Mouse (Mus musculus) cerebellum, postnatal 36 days (tissue): Measurements from ENCODE around the gene Hs3st2.
"Not testable (repeated sequence)": the region's sequence is repeated elsewhere in the genome, so short reads cannot be mapped to it uniquely, and the experiment has no call there.

ENCODE experiments used
- DNase-seq, 2 experiments: peaks; one replicate each; pipeline ENCODE4 v3.0.0; 2021 to 2022; ENCODE audit warnings: mixed read lengths in 2 of 2

The Hs3st2 gene

GRCm38 (mm10) chr7:121391225-121391983 lies at the start of gene Hs3st2:
Gene Hs3st2 (plus strand): TSS chr7:121391859.
- peak; percentile 20 to 25 for DNase-seq

- no peak for DNase-seq
These were observed 43.2 kb upstream of the Hs3st2 start for GRCm38 (mm10) chr7:121348284-121348963.

- no peak for DNase-seq
These were observed 40.0 kb upstream of the Hs3st2 start for GRCm38 (mm10) chr7:121351688-121352087.

GRCm38 (mm10) chr7:121361448-121361847 lies 30.2 kb upstream of the Hs3st2 start:
- DNase-seq, result not testable (repeated sequence)

- no peak for DNase-seq
These were observed 26.1 kb upstream of the Hs3st2 start for GRCm38 (mm10) chr7:121365584-121365983.

- DNase-seq, result no peak
These were observed 24.5 kb upstream of the Hs3st2 start for GRCm38 (mm10) chr7:121367185-121367584.

GRCm38 (mm10) chr7:121371990-121372389 lies 19.7 kb upstream of the Hs3st2 start:
- no peak for DNase-seq

GRCm38 (mm10) chr7:121375456-121375855 lies 16.2 kb upstream of the Hs3st2 start:
- DNase-seq, result no peak

- no peak for DNase-seq
These were observed 12.7 kb upstream of the Hs3st2 start for GRCm38 (mm10) chr7:121378942-121379341.

GRCm38 (mm10) chr7:121391984-121392739 lies 503 bp downstream of the Hs3st2 start:
- DNase-seq, result peak; percentile 8 to 13

- DNase-seq, result no peak
These were observed 1.0 kb downstream of the Hs3st2 start for GRCm38 (mm10) chr7:121392740-121392993.

- no peak for DNase-seq
These were observed 2.2 kb downstream of the Hs3st2 start for GRCm38 (mm10) chr7:121393884-121394283.

GRCm38 (mm10) chr7:121394875-121395274 lies 3.2 kb downstream of the Hs3st2 start:
- no peak for DNase-seq

GRCm38 (mm10) chr7:121410716-121411506 lies 19.3 kb downstream of the Hs3st2 start:
- DNase-seq, result no peak

GRCm38 (mm10) chr7:121411507-121411898 lies 19.8 kb downstream of the Hs3st2 start:
- DNase-seq, result no peak

GRCm38 (mm10) chr7:121436884-121437283 lies 45.2 kb downstream of the Hs3st2 start:
- DNase-seq, result no peak

- no peak for DNase-seq
These were observed 49.5 kb downstream of the Hs3st2 start for GRCm38 (mm10) chr7:121441186-121441585.

- no peak for DNase-seq
These were observed 52.7 kb downstream of the Hs3st2 start for GRCm38 (mm10) chr7:121444336-121444735.

GRCm38 (mm10) chr7:121446281-121446680 lies 54.6 kb downstream of the Hs3st2 start:
- DNase-seq, result no peak

GRCm38 (mm10) chr7:121450951-121451843 lies 59.5 kb downstream of the Hs3st2 start:
- DNase-seq, result no peak

- DNase-seq, result no peak
These were observed 65.1 kb downstream of the Hs3st2 start for GRCm38 (mm10) chr7:121456716-121457115.

GRCm38 (mm10) chr7:121458075-121458474 lies 66.4 kb downstream of the Hs3st2 start:
- DNase-seq, result no peak
